10 mouse cellular contexts compared by ENCODE assay signal in the genomic region with DNA sequence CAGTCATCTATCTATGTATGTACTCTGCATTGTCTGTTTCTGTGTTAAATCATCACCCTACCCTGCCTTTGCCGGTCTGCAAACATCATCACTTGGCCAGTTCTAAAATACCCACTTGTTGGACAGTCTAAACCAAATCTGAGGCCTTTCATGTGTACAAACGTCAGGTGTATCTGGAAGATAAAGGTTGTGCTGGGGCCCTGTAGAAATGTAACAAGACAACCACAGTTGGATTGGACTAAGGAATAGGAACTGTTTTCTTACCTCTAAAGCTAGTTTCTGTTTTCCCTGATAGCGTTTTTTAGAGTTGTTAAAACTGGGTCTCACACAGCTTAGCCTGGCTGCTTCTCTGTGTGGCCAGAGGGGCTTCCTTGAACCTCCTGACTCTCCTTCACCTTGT. TPM values are rescaled to one million over a fixed set of nuclear protein-coding genes. Genes with fewer than 3 reads are reported as not detected.
DNase-seq lines count a peak whose midpoint lies in the region; ATAC-seq and TF ChIP-seq lines count a peak whose summit lies in the region.
"Had no signal": no experiment of that assay in that cellular context is flagged by ENCODE, and none has a peak within 500 bp of the region (broad histone marks: within the 10 kb centered on the region; RNA-seq: fewer than 3 reads in every experiment).

No protein-coding gene starts in this region.

- peaks cover 16% of the 10 kb centered on the region for H3K36me3 ChIP-seq in forebrain, embryonic 10.5 days (replicated peaks)
- H3K36me3 ChIP-seq in forebrain, embryonic 11.5 days (ENCODE audit: control insufficient read depth, insufficient read depth, low read length): peaks cover 4% of the 10 kb centered on the region; the same call in 1 of the 2 replicates
- H3K36me3 ChIP-seq in lung, postnatal 0 days (ENCODE audit: insufficient read depth, low read length): peaks cover 7% of the 10 kb centered on the region; the same call in 1 of the 2 replicates
- peaks cover 10% of the 10 kb centered on the region for H3K36me3 ChIP-seq in limb, embryonic 12.5 days
- peaks cover 9% of the 10 kb centered on the region for H3K36me3 ChIP-seq in neural tube, embryonic 15.5 days

- 86% methylated on average over 3 of the region's 3 CpGs for WGBS in forebrain, embryonic 10.5 days
- 81% methylated on average over 3 of the region's 3 CpGs for WGBS in forebrain, embryonic 11.5 days
- 68% methylated on average over 3 of the region's 3 CpGs for WGBS in lung, postnatal 0 days
- WGBS in limb, embryonic 12.5 days: 84% methylated on average over 3 of the region's 3 CpGs
- WGBS in neural tube, embryonic 15.5 days: 86% methylated on average over 3 of the region's 3 CpGs

- no peaks in the 10 kb centered on the region for H3K27me3 ChIP-seq in forebrain, embryonic 10.5 days (ENCODE audit: poor library complexity, severe bottlenecking)
- H3K27me3 ChIP-seq in forebrain, embryonic 11.5 days (ENCODE audit: control insufficient read depth, insufficient read depth, low read length): no peaks in the 10 kb centered on the region
- H3K27me3 ChIP-seq in lung, postnatal 0 days (replicated peaks; ENCODE audit: insufficient read depth, low read length): no peaks in the 10 kb centered on the region
- no peaks in the 10 kb centered on the region for H3K27me3 ChIP-seq in limb, embryonic 12.5 days
- H3K27me3 ChIP-seq in neural tube, embryonic 15.5 days (replicated peaks): no peaks in the 10 kb centered on the region

- H3K4me2 ChIP-seq in forebrain, embryonic 11.5 days (ENCODE audit: low read depth, low read length, severe bottlenecking): no peak overlapping the region; the same call in 1 of the 2 replicates
- H3K4me2 ChIP-seq in lung, postnatal 0 days (replicated peaks; ENCODE audit: low read depth, low read length): peak overlapping the region; percentile 77; the same call in 1 of the 2 replicates
- peak overlapping the region; percentile 63 for H3K4me2 ChIP-seq in limb, embryonic 12.5 days
- H3K4me2 ChIP-seq in neural tube, embryonic 15.5 days: peak overlapping the region; percentile 83; the same call in 1 of the 2 replicates

- peaks cover 18% of the 10 kb centered on the region for H3K4me1 ChIP-seq in forebrain, embryonic 10.5 days
- H3K4me1 ChIP-seq in forebrain, embryonic 11.5 days (replicated peaks; ENCODE audit: control insufficient read depth, insufficient read depth, low read length): peaks cover 2% of the 10 kb centered on the region; the same call in 1 of the 2 replicates
- H3K4me1 ChIP-seq in lung, postnatal 0 days (ENCODE audit: insufficient read depth, low read depth, low read length): peaks cover 6% of the 10 kb centered on the region; the same call in 1 of the 2 replicates
- peaks cover 16% of the 10 kb centered on the region for H3K4me1 ChIP-seq in limb, embryonic 12.5 days (replicated peaks)
- peaks cover 23% of the 10 kb centered on the region for H3K4me1 ChIP-seq in neural tube, embryonic 15.5 days

- TF ChIP-seq CTCF in lung, postnatal 0 days (IDR thresholded peaks at IDR 0.05): no peak

- peak overlapping the region; percentile 96 for H3K4me3 ChIP-seq in forebrain, embryonic 10.5 days
- H3K4me3 ChIP-seq in forebrain, embryonic 11.5 days (ENCODE audit: low read depth, low read length): no peak overlapping the region
- H3K4me3 ChIP-seq in lung, postnatal 0 days (ENCODE audit: low read depth, low read length): no peak overlapping the region
- H3K4me3 ChIP-seq in limb, embryonic 12.5 days (replicated peaks): peak overlapping the region; percentile 96; the same call in 1 of the 2 replicates
- H3K4me3 ChIP-seq in neural tube, embryonic 15.5 days (replicated peaks): no peak overlapping the region

- ATAC-seq in forebrain, embryonic 11.5 days (replicated peaks; ENCODE audit: low FRiP score): no peak
- no peak for ATAC-seq in lung, postnatal 0 days
- ATAC-seq in limb, embryonic 12.5 days (ENCODE audit: insufficient number of reproducible peaks, insufficient read depth, low FRiP score, low TSS enrichment, low read depth): no peak
- no peak for ATAC-seq in neural tube, embryonic 15.5 days (ENCODE audit: low FRiP score)

- no peak overlapping the region for H3K9ac ChIP-seq in forebrain, embryonic 11.5 days (ENCODE audit: low read length)
- no peak overlapping the region for H3K9ac ChIP-seq in lung, postnatal 0 days (replicated peaks; ENCODE audit: low read depth)
- H3K9ac ChIP-seq in limb, embryonic 12.5 days (replicated peaks): no peak overlapping the region
- no peak overlapping the region for H3K9ac ChIP-seq in neural tube, embryonic 15.5 days (replicated peaks)

- intact Hi-C loops in left cerebral cortex, postnatal 14 days (cut with DNase I): loop anchor here (5.0 kb wide), 1 partner anchor 107 kb away; the partner anchor contains the start of genes Mitd1 and Mrpl30

- H3K27ac ChIP-seq in forebrain, embryonic 10.5 days: no peak overlapping the region
- no peak overlapping the region for H3K27ac ChIP-seq in forebrain, embryonic 11.5 days (ENCODE audit: low read depth, low read length)
- H3K27ac ChIP-seq in lung, postnatal 0 days (ENCODE audit: low read length): no peak overlapping the region
- no peak overlapping the region for H3K27ac ChIP-seq in limb, embryonic 12.5 days
- H3K27ac ChIP-seq in neural tube, embryonic 15.5 days (replicated peaks): no peak overlapping the region

- no peaks in the 10 kb centered on the region for H3K9me3 ChIP-seq in forebrain, embryonic 10.5 days
- no peaks in the 10 kb centered on the region for H3K9me3 ChIP-seq in forebrain, embryonic 11.5 days (ENCODE audit: control insufficient read depth, low read length)
- H3K9me3 ChIP-seq in lung, postnatal 0 days (ENCODE audit: low read length): no peaks in the 10 kb centered on the region
- no peaks in the 10 kb centered on the region for H3K9me3 ChIP-seq in limb, embryonic 12.5 days
- H3K9me3 ChIP-seq in neural tube, embryonic 15.5 days (replicated peaks): no peaks in the 10 kb centered on the region

- no peak for DNase-seq in forebrain, embryonic 10.5 days (ENCODE audit: extremely low spot score, low spot score)
- DNase-seq in forebrain, embryonic 11.5 days (ENCODE audit: low spot score): no peak
- DNase-seq in lung, postnatal 0 days (ENCODE audit: low spot score): no peak
- DNase-seq in lung, postnatal 4 days: no peak
- no peak for DNase-seq in ovary, adult 18-20 months (ENCODE audit: low spot score)
- no peak for DNase-seq in left cerebral cortex, postnatal 14 days (ENCODE audit: low spot score in 2 of 2)
- DNase-seq: kidney, adult 11 months had no signal

- TF ChIP-seq EP300 in lung, postnatal 0 days (IDR thresholded peaks at IDR 0.05): no peak

RNA-seq across cellular contexts. Expression of gene Eif5b, which starts 1.7 kb away (rescaled TPM):
- polyA plus RNA-seq in forebrain, embryonic 10.5 days (2016; fragmentation: Nextera tagmentation; extraction: Ambion mirVana): 28.4 and 28.5 TPM in 2 replicates
- polyA plus RNA-seq in forebrain, embryonic 11.5 days (2014; fragmentation: Nextera tagmentation; extraction: Ambion mirVana): 30.2 and 32.6 TPM in 2 replicates
- polyA plus RNA-seq in lung, postnatal 0 days (2015; fragmentation: Nextera tagmentation; extraction: Ambion mirVana): 16.0 and 18.6 TPM in 2 replicates
- 34.0 and 34.2 TPM in 2 replicates for polyA plus RNA-seq in limb, embryonic 12.5 days (2016; fragmentation: Nextera tagmentation; extraction: Ambion mirVana)
- polyA plus RNA-seq in neural tube, embryonic 15.5 days (2015; fragmentation: Nextera tagmentation; extraction: Ambion mirVana): 21.5 and 21.9 TPM in 2 replicates
- 10 to 100 TPM; 34.6 to 34.7 TPM for total RNA-seq in left cerebral cortex, postnatal 14 days (2021)

RNA-seq across cellular contexts. Expression of gene Txndc9, which starts 1.9 kb away (rescaled TPM):
- 134 and 140 TPM in 2 replicates for polyA plus RNA-seq in forebrain, embryonic 10.5 days (2016; fragmentation: Nextera tagmentation; extraction: Ambion mirVana)
- 147 and 163 TPM in 2 replicates for polyA plus RNA-seq in forebrain, embryonic 11.5 days (2014; fragmentation: Nextera tagmentation; extraction: Ambion mirVana)
- polyA plus RNA-seq in lung, postnatal 0 days (2015; fragmentation: Nextera tagmentation; extraction: Ambion mirVana): 93.3 and 101 TPM in 2 replicates
- 139 and 156 TPM in 2 replicates for polyA plus RNA-seq in limb, embryonic 12.5 days (2016; fragmentation: Nextera tagmentation; extraction: Ambion mirVana)
- polyA plus RNA-seq in neural tube, embryonic 15.5 days (2015; fragmentation: Nextera tagmentation; extraction: Ambion mirVana): 134 and 147 TPM in 2 replicates
- total RNA-seq in left cerebral cortex, postnatal 14 days (2021): 10 to 100 TPM; 54.8 to 59.9 TPM

RNA-seq across cellular contexts. Expression of gene Lyg1, which starts 42.0 kb away (rescaled TPM):
- not detected in 2 replicates for polyA plus RNA-seq in forebrain, embryonic 10.5 days (2016; fragmentation: Nextera tagmentation; extraction: Ambion mirVana)
- not detected in 2 replicates for polyA plus RNA-seq in forebrain, embryonic 11.5 days (2014; fragmentation: Nextera tagmentation; extraction: Ambion mirVana)
- not detected in 2 replicates for polyA plus RNA-seq in lung, postnatal 0 days (2015; fragmentation: Nextera tagmentation; extraction: Ambion mirVana)
- not detected in 2 replicates for polyA plus RNA-seq in limb, embryonic 12.5 days (2016; fragmentation: Nextera tagmentation; extraction: Ambion mirVana)
- polyA plus RNA-seq in neural tube, embryonic 15.5 days (2015; fragmentation: Nextera tagmentation; extraction: Ambion mirVana): not detected in 2 replicates
- total RNA-seq in left cerebral cortex, postnatal 14 days (2021): not detected
- polyA plus RNA-seq: cortical plate, adult 2 months had no signal

Comparison
In these comparisons a context has a peak if more than half of its experiments do, and no peak if none do; other contexts are left out.
1. H3K4me3 ChIP-seq: peak in forebrain, embryonic 10.5 days (single experiment) and limb, embryonic 12.5 days (single experiment); none in forebrain, embryonic 11.5 days (single experiment), lung, postnatal 0 days (single experiment) and neural tube, embryonic 15.5 days (single experiment).